Mouse (Mus musculus): ENCODE results near the gene Tmem242. TPM values are rescaled to one million over a fixed set of nuclear protein-coding genes. Genes with fewer than 3 reads are reported as not detected.

Tmem242 gene
- polyA plus RNA-seq, 1 experiment from 2014 or later: 89.6 TPM

DNA sequence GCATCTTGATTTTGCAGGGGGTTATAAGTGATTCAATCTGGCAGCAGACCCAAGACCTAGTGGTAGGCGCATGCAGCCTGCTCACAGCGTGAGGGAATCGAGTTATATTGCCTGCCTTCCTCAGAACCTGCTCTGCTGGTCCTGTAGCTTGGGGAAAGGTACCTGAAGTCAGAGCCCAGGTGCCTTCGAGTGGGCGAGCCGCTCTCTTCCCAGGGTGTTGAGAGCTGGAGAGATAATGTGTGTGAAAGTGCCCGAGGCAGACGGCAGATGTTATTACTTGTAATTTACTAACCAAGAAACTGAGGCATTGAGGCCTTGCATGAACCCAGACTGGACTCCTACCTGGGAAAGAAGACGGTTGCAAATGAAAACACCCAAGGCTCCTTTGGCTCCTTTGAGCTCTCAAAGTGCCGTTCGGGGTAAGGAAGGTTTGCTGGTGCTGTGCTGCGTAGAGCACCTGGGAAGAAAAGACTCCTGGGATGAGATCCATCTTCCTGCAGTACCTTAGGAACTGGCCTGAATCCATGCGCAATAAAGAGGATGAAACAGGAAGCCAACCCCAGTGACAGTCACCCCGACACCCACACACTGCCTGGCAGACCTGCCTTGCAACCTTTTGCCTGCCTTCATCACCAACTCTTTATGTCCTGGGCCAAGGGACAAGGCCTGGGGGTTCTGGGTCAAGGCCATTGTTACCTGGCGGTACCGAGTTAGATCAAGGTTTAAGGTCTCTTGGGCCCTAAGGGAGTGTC lies 44.4 kb downstream of the Tmem242 start:
- 82% methylated on average over 16 of the region's 16 CpGs for WGBS

GRCm38 (mm10) chr17:5390682-5391081 lies 49.4 kb downstream of the Tmem242 start:
- no peaks in the 10 kb centered on the region for H3K9me3 ChIP-seq
- WGBS: 46% methylated on average over 10 of the region's 10 CpGs
- DNase-seq (ENCODE audit: low spot score): no peak
- H3K36me3 ChIP-seq: no peaks in the 10 kb centered on the region
- peaks cover 8% of the 10 kb centered on the region for H3K4me1 ChIP-seq
- H3K27me3 ChIP-seq (ENCODE audit: insufficient read depth, poor library complexity, severe bottlenecking): 0 out of 2 replicates have a peak, but pooled peaks cover 4% of the 10 kb centered on the region
- no peak overlapping the region for H3K27ac ChIP-seq
- no peak overlapping the region for H3K4me3 ChIP-seq

More for the DNA sequence above, 44.4 kb downstream of the Tmem242 start:
- no peak overlapping the region for H3K27ac ChIP-seq
- DNase-seq (ENCODE audit: low spot score): no peak
- H3K9me3 ChIP-seq: no peaks in the 10 kb centered on the region
- no peaks in the 10 kb centered on the region for H3K36me3 ChIP-seq
- H3K4me1 ChIP-seq: peaks cover 4% of the 10 kb centered on the region
- H3K4me3 ChIP-seq: no peak overlapping the region
- peaks cover 18% of the 10 kb centered on the region for H3K27me3 ChIP-seq (ENCODE audit: insufficient read depth, poor library complexity, severe bottlenecking)

DNA sequence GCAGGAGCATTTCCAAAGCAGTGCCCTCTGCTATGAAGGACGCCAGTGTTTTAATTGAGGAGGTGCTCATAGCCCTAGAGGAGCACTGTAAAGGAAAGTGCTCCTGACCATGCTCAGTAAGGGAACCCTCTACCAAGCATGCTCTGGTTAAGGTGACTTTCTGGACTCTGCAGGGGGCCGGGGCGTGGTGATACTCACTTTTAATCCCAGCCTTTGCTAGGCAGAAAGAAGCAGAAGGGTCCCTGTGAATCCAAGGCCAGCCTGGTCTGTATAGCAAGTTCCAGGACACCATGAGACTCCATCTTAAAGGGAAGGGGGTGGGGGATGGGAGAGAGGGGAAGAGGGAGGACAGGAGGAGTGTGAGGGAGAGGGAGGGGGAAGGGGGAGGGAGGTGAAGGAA lies 51.7 kb downstream of the Tmem242 start:
- DNase-seq (ENCODE audit: low spot score): no peak
- Histone ChIP-seq H3K9me3 (no peaks in the 10 kb centered on the region), H3K27ac (no peak overlapping the region), H3K4me3 (no peak overlapping the region), H3K4me1 (peaks cover 8% of the 10 kb centered on the region), H3K36me3 (no peaks in the 10 kb centered on the region), H3K27me3 (ENCODE audit: insufficient read depth, poor library complexity, severe bottlenecking) (0 out of 2 replicates have a peak, but pooled peaks cover 4% of the 10 kb centered on the region)
- WGBS: 63% methylated on average over 3 of the region's 3 CpGs

GRCm38 (mm10) chr17:5386885-5387545 lies 53.0 kb downstream of the Tmem242 start:
- WGBS: 79% methylated on average over 12 of the region's 12 CpGs
- Histone ChIP-seq H3K36me3 (no peaks in the 10 kb centered on the region), H3K4me3 (no peak overlapping the region), H3K27me3 (ENCODE audit: insufficient read depth, poor library complexity, severe bottlenecking) (0 out of 2 replicates have a peak, but pooled peaks cover 4% of the 10 kb centered on the region), H3K4me1 (peaks cover 10% of the 10 kb centered on the region), H3K27ac (no peak overlapping the region), H3K9me3 (no peaks in the 10 kb centered on the region)
- no peak for DNase-seq (ENCODE audit: low spot score)

DNA sequence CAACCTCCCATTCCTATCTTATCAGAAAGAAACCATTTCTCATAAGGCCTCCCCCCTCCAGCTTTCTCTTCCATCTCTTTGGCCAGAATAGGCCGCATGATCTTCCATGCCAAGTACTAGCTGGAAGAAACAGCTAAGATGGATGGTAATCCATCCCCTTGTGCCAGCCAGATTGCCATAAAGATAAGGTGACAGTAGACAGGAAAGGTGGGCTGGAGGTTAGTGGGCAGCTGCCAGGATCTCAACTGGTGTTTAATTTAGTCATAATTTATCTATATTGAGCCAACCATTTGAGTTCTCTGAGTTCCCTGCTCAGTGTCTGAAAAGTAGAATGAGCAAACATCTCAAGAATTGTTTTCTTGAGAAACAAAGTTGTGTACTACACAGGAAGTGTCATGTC lies 54.4 kb downstream of the Tmem242 start:
- H3K4me3 ChIP-seq: no peak overlapping the region
- WGBS: 86% methylated on average over 1 of the region's 1 CpGs
- no peak for DNase-seq (ENCODE audit: low spot score)
- H3K9me3 ChIP-seq: no peaks in the 10 kb centered on the region
- peaks cover 9% of the 10 kb centered on the region for H3K4me1 ChIP-seq
- 0 out of 2 replicates have a peak, but pooled peaks cover 4% of the 10 kb centered on the region for H3K27me3 ChIP-seq (ENCODE audit: insufficient read depth, poor library complexity, severe bottlenecking)
- no peaks in the 10 kb centered on the region for H3K36me3 ChIP-seq
- H3K27ac ChIP-seq: no peak overlapping the region

DNA sequence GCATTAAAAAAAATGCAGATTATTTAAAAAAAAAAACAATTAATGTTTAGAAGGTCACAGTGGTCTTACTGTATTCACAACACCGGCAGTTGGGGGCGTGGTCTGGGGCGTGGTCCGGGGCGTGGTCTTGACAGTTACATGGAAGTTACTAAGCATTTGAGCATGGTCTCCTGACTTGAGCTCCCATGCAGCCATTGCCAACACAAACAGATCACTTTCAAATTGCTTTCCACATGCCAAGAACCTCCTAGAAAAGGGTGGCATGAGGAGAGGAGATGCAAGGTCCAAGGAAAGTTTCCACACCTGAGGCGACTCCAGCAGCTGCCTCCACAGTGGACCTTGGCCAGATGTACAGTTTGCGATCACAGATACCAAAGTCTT lies 62.1 kb downstream of the Tmem242 start:
- WGBS: 30% methylated on average over 7 of the region's 7 CpGs
- H3K9me3 ChIP-seq: no peaks in the 10 kb centered on the region
- no peak overlapping the region for H3K4me3 ChIP-seq
- H3K36me3 ChIP-seq: no peaks in the 10 kb centered on the region
- peaks cover 5% of the 10 kb centered on the region; the same call in 1 of the 2 replicates for H3K27me3 ChIP-seq (ENCODE audit: insufficient read depth, poor library complexity, severe bottlenecking)
- no peak for DNase-seq (ENCODE audit: low spot score)
- peaks cover 2% of the 10 kb centered on the region; the same call in 1 of the 2 replicates for H3K4me1 ChIP-seq
- no peak overlapping the region for H3K27ac ChIP-seq

DNA sequence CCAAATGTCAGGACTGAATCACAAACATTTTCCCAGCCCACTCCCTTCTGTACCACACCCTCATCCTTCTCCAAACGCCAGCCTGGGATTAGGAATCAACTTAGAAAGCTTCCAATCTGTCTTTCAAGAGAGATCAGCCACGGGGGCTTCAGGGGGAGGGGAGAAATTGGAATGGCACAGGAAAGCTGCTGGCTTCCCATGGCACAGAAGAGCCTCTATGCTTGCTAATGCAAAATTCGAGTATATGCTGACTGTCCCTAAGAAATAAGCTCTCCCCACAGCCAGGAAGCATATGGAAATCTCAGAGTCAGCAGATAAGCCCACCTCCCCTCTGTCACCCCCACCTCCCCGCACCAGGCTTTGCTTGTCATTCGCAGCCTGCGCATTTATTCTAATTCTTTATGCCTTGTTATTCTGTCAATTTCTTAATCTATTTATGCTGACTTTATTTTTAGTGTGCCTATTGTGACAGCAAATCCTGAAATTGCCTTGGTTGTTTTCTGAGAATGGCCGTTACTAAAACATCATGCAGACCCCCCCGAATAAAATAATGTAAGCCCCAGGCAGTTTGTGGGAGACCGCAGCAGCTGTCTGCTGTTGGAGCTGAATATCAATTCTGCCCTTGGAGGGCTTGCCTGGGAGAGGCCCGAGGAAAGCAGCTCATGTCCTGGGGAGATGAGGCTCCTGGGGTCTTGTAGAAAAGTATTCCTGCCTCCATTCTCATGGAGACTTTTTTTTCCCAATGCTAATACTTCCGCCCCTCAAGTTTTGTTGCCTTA lies 62.7 kb downstream of the Tmem242 start:
- 32% methylated on average over 11 of the region's 11 CpGs for WGBS
- no peak overlapping the region for H3K27ac ChIP-seq
- no peaks in the 10 kb centered on the region for H3K9me3 ChIP-seq
- DNase-seq (ENCODE audit: low spot score): no peak
- H3K4me3 ChIP-seq: no peak overlapping the region
- H3K27me3 ChIP-seq (ENCODE audit: insufficient read depth, poor library complexity, severe bottlenecking): peaks cover 5% of the 10 kb centered on the region; the same call in 1 of the 2 replicates
- H3K4me1 ChIP-seq: no peaks in the 10 kb centered on the region; the same call in 1 of the 2 replicates
- no peaks in the 10 kb centered on the region for H3K36me3 ChIP-seq

DNA sequence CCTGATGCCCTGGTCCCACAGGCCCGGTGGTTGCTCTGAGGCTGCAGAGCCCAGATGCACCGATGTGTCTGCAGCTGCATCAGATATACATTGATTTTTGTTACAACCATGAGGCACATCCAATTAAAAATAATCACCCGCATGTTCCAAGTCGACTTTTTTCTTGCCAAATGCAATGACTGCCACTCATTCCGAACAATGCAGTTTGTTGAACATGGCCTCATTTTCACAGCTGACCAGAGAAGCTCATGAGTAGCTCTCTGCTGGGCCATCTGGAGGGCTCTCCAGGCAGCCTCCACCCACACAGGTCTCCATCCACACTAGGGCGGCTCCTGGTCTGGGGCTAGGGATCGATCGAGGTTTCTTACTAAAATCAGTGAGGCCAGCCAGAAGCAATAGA lies 67.1 kb downstream of the Tmem242 start:
- Histone ChIP-seq H3K36me3 (no peaks in the 10 kb centered on the region), H3K4me3 (no peak overlapping the region), H3K9me3 (peaks cover 3% of the 10 kb centered on the region; the same call in 1 of the 2 replicates), H3K4me1 (peaks cover 11% of the 10 kb centered on the region), H3K27ac (no peak overlapping the region), H3K27me3 (ENCODE audit: insufficient read depth, poor library complexity, severe bottlenecking) (peaks cover 5% of the 10 kb centered on the region; the same call in 1 of the 2 replicates)
- no peak for DNase-seq (ENCODE audit: low spot score)
- 84% methylated on average over 8 of the region's 8 CpGs for WGBS

GRCm38 (mm10) chr17:5371521-5371920 lies 68.5 kb downstream of the Tmem242 start:
- Histone ChIP-seq H3K9me3 (peaks cover 3% of the 10 kb centered on the region; the same call in 1 of the 2 replicates), H3K4me1 (peaks cover 11% of the 10 kb centered on the region), H3K27ac (no peak overlapping the region), H3K36me3 (no peaks in the 10 kb centered on the region), H3K4me3 (no peak overlapping the region), H3K27me3 (ENCODE audit: insufficient read depth, poor library complexity, severe bottlenecking) (no peaks in the 10 kb centered on the region)
- WGBS: 46% methylated on average over 7 of the region's 7 CpGs
- DNase-seq (ENCODE audit: low spot score): no peak

- Histone ChIP-seq H3K4me1 (peaks cover 11% of the 10 kb centered on the region), H3K27ac (no peak overlapping the region), H3K27me3 (ENCODE audit: insufficient read depth, poor library complexity, severe bottlenecking) (no peaks in the 10 kb centered on the region), H3K9me3 (peaks cover 3% of the 10 kb centered on the region; the same call in 1 of the 2 replicates), H3K36me3 (no peaks in the 10 kb centered on the region), H3K4me3 (no peak overlapping the region)
- no peak for DNase-seq (ENCODE audit: low spot score)
- 54% methylated on average over 4 of the region's 4 CpGs for WGBS
These were observed 69.0 kb downstream of the Tmem242 start for GRCm38 (mm10) chr17:5371032-5371431.

DNA sequence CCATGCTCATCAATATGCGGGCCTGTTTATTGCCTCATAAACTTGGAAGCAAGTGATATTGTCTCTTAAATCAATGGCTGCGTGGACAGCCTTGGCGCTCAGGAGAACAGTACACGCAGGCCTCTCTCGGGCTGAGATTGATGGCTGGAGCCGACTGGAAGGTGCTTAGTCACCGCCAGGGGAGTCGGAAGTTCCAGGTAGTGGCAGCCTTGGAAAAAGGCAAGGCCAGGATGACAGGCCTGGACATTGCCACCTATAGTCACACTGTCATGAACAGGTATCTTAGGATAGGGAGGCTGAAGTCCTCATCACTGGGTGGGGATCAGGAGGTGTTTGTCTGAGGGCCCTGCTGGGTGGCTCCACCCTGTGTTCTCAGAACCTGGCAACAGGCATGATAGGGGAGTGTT lies 74.1 kb downstream of the Tmem242 start:
- 0 out of 2 replicates have a peak, but pooled peaks cover 3% of the 10 kb centered on the region for H3K27me3 ChIP-seq (ENCODE audit: insufficient read depth, poor library complexity, severe bottlenecking)
- H3K36me3 ChIP-seq: no peaks in the 10 kb centered on the region
- H3K27ac ChIP-seq: no peak overlapping the region
- DNase-seq (ENCODE audit: low spot score): no peak
- peaks cover 5% of the 10 kb centered on the region; the same call in 1 of the 2 replicates for H3K4me1 ChIP-seq
- H3K4me3 ChIP-seq: no peak overlapping the region
- H3K9me3 ChIP-seq: peaks cover 3% of the 10 kb centered on the region; the same call in 1 of the 2 replicates
- WGBS: 71% methylated on average over 8 of the region's 8 CpGs

Measured in heart, embryonic 10.5 days (tissue).